Mouse (Mus musculus) hindbrain, postnatal 0 days (tissue): Measurements from ENCODE around the gene Gpr63. TPM values are rescaled to one million over a fixed set of nuclear protein-coding genes. Genes with fewer than 3 reads are reported as not detected.
"Not testable (repeated sequence)": the region's sequence is repeated elsewhere in the genome, so short reads cannot be mapped to it uniquely, and the experiment has no call there.

ENCODE experiments used
- ATAC-seq: fragments of 200-750 bp; cut with Nextera tagmentation; 2 replicates; pipeline ENCODE4 v1.8.0; 2017; ENCODE audit warnings: mild to moderate bottlenecking, moderate TSS enrichment, moderate library complexity
- DNase-seq: peaks from one replicate; pipeline ENCODE4 v3.0.0-alpha.2; 2015; ENCODE audit warnings: low spot score
- H3K27ac ChIP-seq: fragments of 300-500 bp; sonication (generic); 2 replicates; pipeline ENCODE4 v1.5.1; 2014; ENCODE audit warnings: mild to moderate bottlenecking
- H3K27me3 ChIP-seq: fragments of 300-500 bp; sonication (generic); 2 replicates; pipeline ENCODE4 v1.6.1; 2014; ENCODE audit warnings: low read length, mixed read lengths; ENCODE audit not compliant: insufficient read depth
- H3K36me3 ChIP-seq: fragments of 300-500 bp; sonication (generic); 2 replicates; pipeline ENCODE4 v1.6.1; 2014; ENCODE audit warnings: low read length, mixed read lengths; ENCODE audit not compliant: insufficient read depth
- H3K4me1 ChIP-seq: fragments of 300-500 bp; sonication (generic); 2 replicates; pipeline ENCODE4 v1.6.1; 2014; ENCODE audit warnings: antibody characterized with exemption, low read length, mixed read lengths; ENCODE audit not compliant: insufficient read depth
- H3K4me2 ChIP-seq: fragments of 300-500 bp; sonication (generic); 2 replicates; pipeline ENCODE4 v1.6.1; 2014; ENCODE audit warnings: low read depth, mild to moderate bottlenecking, low read length, moderate library complexity, mixed read lengths
- H3K4me3 ChIP-seq: fragments of 300-500 bp; sonication (generic); 2 replicates; pipeline ENCODE4 v1.5.1; 2014; ENCODE audit warnings: low read length
- H3K9ac ChIP-seq: fragments of 300-500 bp; sonication (generic); replicated peaks from 2 replicates; pipeline ENCODE4 v1.6.1; 2014; ENCODE audit warnings: mild to moderate bottlenecking, low read length, moderate library complexity, mixed read lengths
- H3K9me3 ChIP-seq: fragments of 300-500 bp; sonication (generic); 2 replicates; pipeline ENCODE4 v1.6.1; 2016; ENCODE audit warnings: low read length, mixed read lengths
- CTCF ChIP-seq: IDR thresholded peaks from 2 replicates; pipeline ENCODE4 v1.5.1; 2016; ENCODE audit warnings: antibody characterized with exemption, control low read depth, low read depth
- WGBS: fragments of 180-500 bp; shearing (Covaris S2); extraction: QIAGEN DNeasy Blood & Tissue Kit; methylation state at CpG from one replicate; pipeline ENCODE4 v1.1.7; 2014; 5-methylcytosine and 5-hydroxymethylcytosine counted together
- polyA plus RNA-seq: library from polyadenylated mRNA; unstranded; fragments of >200 nt; fragmentation: Nextera tagmentation; extraction: Ambion mirVana; gene quantifications from 2 replicates; pipeline ENCODE4 v1.2.1, GENCODE M21; 2015
- total RNA-seq: library from RNA; depleted of rRNA; stranded (reverse); fragments of >200 nt; gene quantifications from 2 replicates; pipeline ENCODE4 v1.2.3, GENCODE M21; 2014; rRNA removed

Gpr63 gene
- total and polyA plus RNA-seq, 2 experiments from 2014 or later = 1.0 to 12.4 TPM

GRCm38 (mm10) chr4:25037260-25037659 is 71.1 kb downstream of the Gpr63 start:
- H3K4me3 ChIP-seq = no peak overlapping the region
- H3K27ac ChIP-seq = no peak overlapping the region
- no peak for DNase-seq
- no peaks in the 10 kb centered on the region for H3K36me3 ChIP-seq
- H3K4me1 ChIP-seq = no peaks in the 10 kb centered on the region
- no peak overlapping the region for H3K4me2 ChIP-seq
- no peak for ATAC-seq
- H3K27me3 ChIP-seq = no peaks in the 10 kb centered on the region
- no peak overlapping the region for H3K9ac ChIP-seq
- WGBS = 80% methylated on average over 2 of the region's 2 CpGs
- no peak for TF ChIP-seq CTCF
- H3K9me3 ChIP-seq = 0 out of 2 replicates have a peak, but pooled peaks cover 3% of the 10 kb centered on the region

GRCm38 (mm10) chr4:25055541-25055940 is 89.3 kb downstream of the Gpr63 start:
- H3K36me3 ChIP-seq, ATAC-seq, DNase-seq: not testable (repeated sequence)

More at GRCm38 (mm10) chr4:25055541-25055940, 89.3 kb downstream of the Gpr63 start:
- H3K9me3 ChIP-seq, H3K9ac ChIP-seq, H3K4me1 ChIP-seq, H3K27ac ChIP-seq, H3K27me3 ChIP-seq, H3K4me2 ChIP-seq, H3K4me3 ChIP-seq: not testable (repeated sequence)
- WGBS = 54% methylated on average over 1 of the region's 1 CpGs

Other genes with a start within 250 kb of the Gpr63 start
- gene Klhl32, start 115.3 kb upstream of the Gpr63 start, total RNA-seq = 28.8 and 31.3 TPM in 2 replicates
- gene Klhl32, start 115.3 kb upstream of the Gpr63 start, polyA plus RNA-seq = 31.7 and 37.9 TPM in 2 replicates
- gene Ndufaf4, start 68.3 kb upstream of the Gpr63 start, total RNA-seq = 10.4 and 15.0 TPM in 2 replicates
- 66.2 and 67.4 TPM in 2 replicates for gene Ndufaf4, start 68.3 kb upstream of the Gpr63 start, polyA plus RNA-seq